Mouse (Mus musculus) liver, embryonic 16.5 days (tissue): ENCODE measurements around the gene Uso1. TPM values are rescaled to one million over a fixed set of nuclear protein-coding genes. Genes with fewer than 3 reads are reported as not detected.
"Not testable (repeated sequence)": the region's sequence is repeated elsewhere in the genome, so short reads cannot be mapped to it uniquely, and the experiment has no call there.

Experiments
- ATAC-seq: fragments of 200-750 bp; cut with Nextera tagmentation; 2 replicates; pipeline ENCODE4 v1.8.0; 2017; ENCODE audit warnings: low read depth, mild to moderate bottlenecking, moderate number of reproducible peaks, moderate library complexity
- H3K27ac ChIP-seq: fragments of 300-500 bp; sonication (generic); 2 replicates; pipeline ENCODE4 v1.5.1; 2014; ENCODE audit warnings: mild to moderate bottlenecking, low read length
- H3K27me3 ChIP-seq: fragments of 300-500 bp; sonication (generic); 2 replicates; pipeline ENCODE4 v1.6.1; 2014; ENCODE audit warnings: low read depth, low read length, mixed read lengths; ENCODE audit not compliant: control insufficient read depth, insufficient read depth
- H3K36me3 ChIP-seq: fragments of 300-500 bp; sonication (generic); 2 replicates; pipeline ENCODE4 v1.6.1; 2014; ENCODE audit warnings: mild to moderate bottlenecking; ENCODE audit not compliant: control insufficient read depth, insufficient read depth
- H3K4me1 ChIP-seq: fragments of 300-500 bp; sonication (generic); 2 replicates; pipeline ENCODE4 v1.6.1; 2014; ENCODE audit warnings: low read depth, low read length, mixed read lengths; ENCODE audit not compliant: control insufficient read depth
- H3K4me2 ChIP-seq: fragments of 300-500 bp; sonication (generic); 2 replicates; pipeline ENCODE4 v1.6.1; 2014; ENCODE audit warnings: low read depth, low read length, mixed read lengths
- H3K4me3 ChIP-seq: fragments of 300-500 bp; sonication (generic); 2 replicates; pipeline ENCODE4 v1.5.1; 2014; ENCODE audit warnings: low read depth, mild to moderate bottlenecking, low read length
- H3K9ac ChIP-seq: fragments of 300-500 bp; sonication (generic); 2 replicates; pipeline ENCODE4 v1.6.1; 2014; ENCODE audit warnings: low read depth, low read length
- H3K9me3 ChIP-seq: fragments of 300-500 bp; sonication (generic); replicated peaks from 2 replicates; pipeline ENCODE4 v1.6.1; 2016; ENCODE audit warnings: low read length; ENCODE audit not compliant: control insufficient read depth
- WGBS: fragments of 180-500 bp; shearing (Covaris S2); extraction: QIAGEN DNeasy Blood & Tissue Kit; methylation state at CpG from one replicate; pipeline ENCODE4 v1.1.7; 2014; ENCODE audit not compliant: insufficient replicate concordance; 5-methylcytosine and 5-hydroxymethylcytosine counted together
- polyA plus RNA-seq: library from polyadenylated mRNA; unstranded; fragments of >200 nt; fragmentation: Nextera tagmentation; extraction: Ambion mirVana; gene quantifications from 2 replicates; pipeline ENCODE4 v1.2.1, GENCODE M21; 2015

Uso1 gene
- polyA plus RNA-seq, 1 experiment from 2014 or later, result 19.3 TPM

DNA sequence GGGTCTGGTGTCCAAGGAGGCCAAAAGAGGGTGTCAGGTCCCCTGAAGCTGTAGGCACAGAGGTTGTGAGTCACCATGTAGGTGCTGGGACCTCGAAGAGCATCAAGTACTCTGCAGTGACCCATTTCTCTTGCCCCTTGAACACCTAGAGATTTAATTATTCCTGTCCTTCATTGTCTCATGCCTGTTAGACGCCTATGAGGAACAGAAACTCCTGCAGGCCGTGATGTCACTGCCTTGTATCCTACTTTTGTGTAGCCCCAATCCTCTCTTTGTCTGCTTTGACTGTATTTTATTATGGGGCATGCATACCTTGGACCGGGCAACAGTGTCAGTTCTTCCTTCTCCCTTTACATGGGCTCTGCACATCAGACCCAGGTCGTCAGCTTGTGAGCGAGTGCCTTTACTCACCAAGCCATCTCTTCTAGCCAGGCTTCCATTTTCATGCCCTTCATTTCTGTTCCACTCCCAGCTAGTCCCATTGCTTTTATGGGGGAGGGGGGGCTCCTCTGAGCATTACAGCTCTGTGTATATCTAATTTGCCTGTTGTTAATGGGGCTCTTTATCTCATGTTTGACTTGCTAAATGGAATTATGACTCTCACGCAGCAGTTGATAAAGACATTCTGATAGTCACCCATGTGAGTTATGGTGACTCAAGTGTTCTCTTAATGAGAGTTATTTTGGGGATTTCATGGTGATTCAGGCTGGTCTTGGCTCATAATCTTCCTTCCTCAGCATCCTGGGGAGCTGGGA is 7.4 kb downstream of the Uso1 start:
- ATAC-seq, result peak; percentile 19; the same call in 1 of the 2 replicates
- Histone ChIP-seq H3K9ac (no peak overlapping the region), H3K27me3 (no peaks in the 10 kb centered on the region), H3K4me3 (no peak overlapping the region), H3K4me2 (no peak overlapping the region), H3K4me1 (peaks cover 25% of the 10 kb centered on the region), H3K36me3 (peaks cover 3% of the 10 kb centered on the region; the same call in 1 of the 2 replicates), H3K27ac (no peak overlapping the region), H3K9me3 (no peaks in the 10 kb centered on the region)
- WGBS, result 73% methylated on average over 7 of the region's 7 CpGs

DNA sequence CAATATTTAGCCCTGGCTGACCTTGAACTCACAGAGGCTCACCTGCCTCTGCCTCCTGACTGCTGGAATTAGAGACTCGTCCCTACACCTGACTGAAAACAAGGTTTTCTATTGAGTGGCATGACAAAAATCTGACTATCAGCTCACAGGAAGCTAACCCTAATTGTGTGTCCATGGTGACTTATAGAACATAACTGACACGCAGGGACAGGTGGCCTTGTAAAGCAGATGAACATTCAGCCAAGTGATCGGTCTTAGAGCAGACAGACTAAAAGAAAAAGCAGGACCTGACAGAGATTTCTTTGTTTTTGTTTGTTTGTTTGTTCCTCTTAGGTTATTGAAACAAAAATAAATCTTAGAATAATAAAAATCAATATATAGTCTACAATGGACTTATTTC is 10.5 kb downstream of the Uso1 start:
- H3K4me1 ChIP-seq, result peaks cover 20% of the 10 kb centered on the region
- no peak overlapping the region for H3K4me3 ChIP-seq
- H3K36me3 ChIP-seq, result peaks cover 3% of the 10 kb centered on the region
- no peaks in the 10 kb centered on the region for H3K27me3 ChIP-seq
- 79% methylated on average over 3 of the region's 3 CpGs for WGBS
- no peak overlapping the region for H3K27ac ChIP-seq
- no peak overlapping the region for H3K4me2 ChIP-seq
- no peak for ATAC-seq
- no peak overlapping the region for H3K9ac ChIP-seq
- H3K9me3 ChIP-seq, result no peaks in the 10 kb centered on the region

DNA sequence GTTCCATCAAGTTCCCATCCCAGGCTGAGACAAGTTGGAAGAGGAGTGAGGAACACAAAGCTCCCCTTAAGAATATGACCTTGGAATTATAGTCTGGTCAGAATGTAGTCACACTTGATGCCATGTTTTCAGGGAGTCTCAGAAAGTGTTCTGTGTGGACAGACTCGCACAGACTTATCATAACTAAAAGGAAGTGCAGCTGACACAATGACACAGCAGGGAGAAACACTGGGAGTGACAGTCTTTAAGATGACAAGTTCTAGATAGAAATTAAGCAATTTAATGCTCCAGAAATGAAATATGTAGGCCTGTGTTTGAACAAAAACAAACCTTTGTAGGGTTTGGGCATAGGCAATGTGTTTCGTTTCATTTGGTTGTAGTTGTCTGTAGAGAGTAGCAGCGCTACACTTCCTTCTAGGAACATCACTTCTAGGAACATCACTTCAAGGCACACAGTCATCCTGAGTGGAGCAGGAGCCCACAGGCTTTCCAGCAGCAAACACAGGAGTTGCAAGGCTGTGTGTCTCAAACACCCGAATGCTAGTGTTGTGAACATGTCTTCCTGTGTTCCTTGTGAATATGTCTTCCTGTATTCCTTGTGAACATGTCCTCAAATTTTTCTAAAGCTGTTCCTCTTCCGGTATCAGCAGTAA is 11.7 kb downstream of the Uso1 start:
- H3K27ac ChIP-seq, result peak overlapping the region; percentile 26; the same call in 1 of the 2 replicates
- no peak overlapping the region for H3K4me3 ChIP-seq
- ATAC-seq, result peak; percentile 74
- no peaks in the 10 kb centered on the region for H3K27me3 ChIP-seq
- H3K36me3 ChIP-seq, result peaks cover 3% of the 10 kb centered on the region
- 63% methylated on average over 5 of the region's 5 CpGs for WGBS
- no peak overlapping the region for H3K4me2 ChIP-seq
- H3K4me1 ChIP-seq, result peaks cover 20% of the 10 kb centered on the region
- no peaks in the 10 kb centered on the region for H3K9me3 ChIP-seq
- H3K9ac ChIP-seq, result no peak overlapping the region

DNA sequence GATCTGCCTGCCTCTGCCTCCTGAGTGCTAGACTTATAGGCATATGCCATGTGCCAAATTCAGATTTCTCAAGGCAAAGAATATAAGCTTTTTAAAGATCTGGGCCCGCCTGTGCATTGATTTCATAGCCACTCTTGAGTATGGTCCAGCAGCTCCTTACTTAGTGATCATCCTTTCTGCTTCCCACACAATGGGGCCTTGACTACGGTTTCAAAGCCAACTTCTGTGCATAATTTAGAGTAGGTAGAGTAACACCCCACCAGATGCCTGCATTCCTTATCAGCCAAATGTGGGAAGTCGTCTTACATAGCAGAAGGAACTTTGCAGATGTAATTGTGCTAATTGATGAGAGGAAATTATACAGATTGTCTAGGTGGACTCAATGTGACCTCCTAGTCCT is 17.1 kb downstream of the Uso1 start:
- no peaks in the 10 kb centered on the region; the same call in none of the 2 replicates for H3K36me3 ChIP-seq

DNA sequence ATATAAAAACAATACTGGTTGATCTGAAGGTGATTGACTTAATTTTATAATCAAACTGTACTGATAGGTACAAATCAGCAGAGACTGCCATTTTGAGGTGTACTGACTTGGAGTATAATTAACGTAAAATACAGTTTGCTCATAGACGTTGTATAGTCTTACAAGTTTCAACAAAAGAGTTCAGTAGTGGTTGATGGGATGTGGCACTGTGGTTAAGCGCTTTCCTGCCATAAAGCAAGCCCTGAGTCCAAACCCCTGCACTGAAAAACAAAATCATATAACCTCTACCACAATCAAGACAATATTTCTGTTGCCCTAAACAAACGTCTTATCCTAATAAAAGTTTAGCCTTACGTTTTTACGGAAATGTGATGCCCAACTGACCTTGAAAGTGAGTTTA is 28.2 kb downstream of the Uso1 start:
- no peak for ATAC-seq
- H3K36me3 ChIP-seq, result peaks cover 3% of the 10 kb centered on the region; the same call in 1 of the 2 replicates
- H3K27me3 ChIP-seq, result no peaks in the 10 kb centered on the region
- no peak overlapping the region for H3K4me3 ChIP-seq
- WGBS, result 79% methylated on average over 6 of the region's 6 CpGs
- no peaks in the 10 kb centered on the region for H3K4me1 ChIP-seq
- H3K9ac ChIP-seq, result no peak overlapping the region
- no peaks in the 10 kb centered on the region for H3K9me3 ChIP-seq
- H3K27ac ChIP-seq, result no peak overlapping the region
- no peak overlapping the region for H3K4me2 ChIP-seq

More for the DNA sequence above, 17.1 kb downstream of the Uso1 start:
- H3K4me3 ChIP-seq, result no peak overlapping the region
- H3K4me2 ChIP-seq, result no peak overlapping the region
- no peaks in the 10 kb centered on the region for H3K27me3 ChIP-seq
- no peaks in the 10 kb centered on the region for H3K9me3 ChIP-seq
- H3K9ac ChIP-seq, result no peak overlapping the region
- H3K4me1 ChIP-seq, result peaks cover under 1% of the 10 kb centered on the region
- no peak overlapping the region for H3K27ac ChIP-seq
- 56% methylated on average over 3 of the region's 3 CpGs for WGBS
- ATAC-seq, result no peak

DNA sequence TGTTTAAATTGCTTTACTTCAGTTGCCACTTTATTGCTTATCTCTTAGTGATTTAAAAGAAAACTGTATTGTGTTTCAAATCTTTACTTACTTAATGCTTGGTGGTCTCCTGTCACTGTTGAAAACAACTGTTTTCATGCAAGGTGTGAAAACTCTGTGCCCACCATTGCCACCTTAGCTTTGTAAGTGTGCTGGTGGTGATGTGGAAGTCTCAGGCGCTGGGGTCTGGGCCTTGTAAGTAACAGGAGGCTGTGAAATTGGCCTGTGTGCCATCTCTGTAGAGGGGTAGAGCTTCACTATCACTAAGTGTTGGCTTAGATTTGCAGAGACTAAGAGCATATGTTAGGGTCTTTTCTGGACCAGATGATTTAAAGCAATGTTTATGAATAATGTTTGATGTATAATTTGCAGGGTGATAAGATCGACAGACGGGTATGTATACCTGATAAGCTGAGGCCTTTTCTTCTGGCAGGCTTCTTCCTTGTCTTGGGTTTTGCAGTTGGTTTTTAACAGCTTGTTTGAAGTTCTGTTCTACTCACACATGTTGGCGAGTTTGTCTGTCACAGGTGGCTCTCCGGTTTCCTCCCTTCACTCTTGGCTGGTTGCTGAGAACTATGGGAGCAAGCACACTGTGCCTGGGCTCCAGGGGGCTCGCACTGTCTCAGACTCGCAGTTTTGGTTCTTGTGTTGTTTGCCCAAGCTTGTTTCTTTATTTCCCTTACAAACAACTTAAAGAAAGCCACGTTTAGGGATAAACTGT is 45.5 kb downstream of the Uso1 start:
- WGBS, result 67% methylated on average over 8 of the region's 8 CpGs
- H3K27me3 ChIP-seq, result no peaks in the 10 kb centered on the region
- no peak overlapping the region for H3K4me3 ChIP-seq
- H3K4me1 ChIP-seq, result no peaks in the 10 kb centered on the region
- H3K9ac ChIP-seq, result no peak overlapping the region
- no peak overlapping the region for H3K27ac ChIP-seq
- no peaks in the 10 kb centered on the region for H3K9me3 ChIP-seq
- ATAC-seq, result no peak
- peaks cover 8% of the 10 kb centered on the region for H3K36me3 ChIP-seq
- no peak overlapping the region for H3K4me2 ChIP-seq

DNA sequence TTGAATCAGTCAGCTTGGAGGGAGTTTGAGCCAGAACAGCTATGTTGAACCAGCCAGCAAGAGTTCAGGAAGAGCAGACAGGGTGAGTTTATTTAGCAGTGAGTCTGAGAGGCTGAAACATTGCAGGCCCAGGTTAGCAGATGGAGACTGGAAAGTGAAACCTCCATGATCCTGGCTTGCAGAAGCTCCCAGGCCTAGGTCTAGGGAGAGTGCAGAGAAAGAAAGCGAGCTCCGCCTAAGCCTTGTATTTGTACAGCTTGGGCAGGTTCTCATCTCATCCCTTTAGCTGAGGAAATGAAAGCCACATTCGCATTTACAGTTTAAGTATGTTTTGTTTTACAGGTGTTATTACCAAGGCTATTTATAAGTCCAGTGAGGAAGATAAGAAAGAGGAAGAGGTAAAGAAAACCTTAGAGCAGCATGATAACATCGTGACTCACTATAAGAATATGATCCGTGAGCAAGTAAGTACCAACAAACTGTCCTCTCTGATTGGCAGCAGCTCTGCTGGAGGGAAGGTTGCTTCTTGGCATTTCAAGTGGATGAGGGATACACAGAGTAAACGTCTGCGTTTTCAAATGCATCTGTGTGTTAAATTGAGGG is 51.2 kb downstream of the Uso1 start:
- Histone ChIP-seq H3K4me2 (no peak overlapping the region), H3K27me3 (no peaks in the 10 kb centered on the region), H3K4me3 (no peak overlapping the region), H3K9ac (no peak overlapping the region), H3K36me3 (peaks cover 26% of the 10 kb centered on the region), H3K27ac (no peak overlapping the region), H3K4me1 (no peaks in the 10 kb centered on the region), H3K9me3 (no peaks in the 10 kb centered on the region)
- WGBS, result 87% methylated on average over 7 of the region's 7 CpGs
- no peak for ATAC-seq

DNA sequence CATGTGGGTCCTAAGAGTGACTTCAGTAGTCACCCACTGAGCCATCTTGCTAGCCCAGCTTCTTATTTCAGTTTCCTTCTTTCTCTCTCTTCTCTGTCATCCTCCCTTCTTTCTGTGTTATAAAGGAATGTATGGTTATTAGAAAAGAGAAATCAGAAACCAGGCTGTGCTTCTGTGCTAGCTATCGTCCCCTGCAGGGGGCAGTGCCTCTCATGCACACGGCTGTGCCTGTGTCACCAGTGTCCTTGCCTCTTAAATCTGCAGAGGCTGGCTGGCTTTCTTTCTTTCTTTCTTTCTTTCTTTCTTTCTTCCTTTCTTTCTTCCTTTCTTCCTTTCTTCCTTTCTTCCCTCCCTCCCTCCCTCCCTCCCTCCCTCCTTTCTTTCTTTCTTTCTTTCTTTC is 58.0 kb downstream of the Uso1 start:
- 53% methylated on average over 2 of the region's 2 CpGs for WGBS
- H3K4me1 ChIP-seq, H3K27ac ChIP-seq, H3K4me2 ChIP-seq, H3K27me3 ChIP-seq, H3K9me3 ChIP-seq, H3K9ac ChIP-seq, H3K4me3 ChIP-seq, ATAC-seq: not testable (repeated sequence)
- peaks cover 17% of the 10 kb centered on the region for H3K36me3 ChIP-seq
